Mouse (Mus musculus): ENCODE measurements at regions not wholly inside any gene's neighbourhood (a gene's known extent, or its start where the extent isn't known, plus 50 kb on each side); places are given as distances from the start of the nearest gene placed in this dataset.
"Not testable (repeated sequence)": the region's sequence is repeated elsewhere in the genome, so short reads cannot be mapped to it uniquely, and the experiment has no call there.

DNA sequence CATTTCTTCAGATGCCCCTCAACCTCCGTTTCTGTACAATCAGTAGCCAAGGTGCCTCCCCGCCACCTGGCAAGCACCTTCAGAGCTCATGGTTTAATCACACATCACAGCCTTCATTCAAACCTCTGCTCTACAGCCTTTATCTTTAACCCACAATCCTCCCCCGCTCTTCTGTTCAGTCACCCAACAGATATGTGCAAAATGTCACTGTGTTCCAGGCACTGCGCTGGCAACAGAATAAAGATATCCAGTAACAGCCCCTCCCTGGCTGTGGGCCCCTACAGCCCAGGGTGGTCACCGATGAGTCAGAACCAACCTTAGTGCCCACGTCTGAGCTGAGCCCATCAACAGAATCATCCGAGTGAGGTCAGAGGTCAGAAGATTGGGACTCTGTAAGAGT is 54.3 kb upstream of the Ddr1 start:
- WGBS = 61% methylated on average over 7 of the region's 7 CpGs
- peak; percentile 86 for DNase-seq (ENCODE audit: low spot score)
- Histone ChIP-seq H3K4me1 (peaks cover 4% of the 10 kb centered on the region), H3K27me3 (ENCODE audit: insufficient read depth, poor library complexity, severe bottlenecking) (no peaks in the 10 kb centered on the region), H3K4me3 (no peak overlapping the region), H3K27ac (no peak overlapping the region), H3K9me3 (no peaks in the 10 kb centered on the region), H3K36me3 (no peaks in the 10 kb centered on the region)

DNA sequence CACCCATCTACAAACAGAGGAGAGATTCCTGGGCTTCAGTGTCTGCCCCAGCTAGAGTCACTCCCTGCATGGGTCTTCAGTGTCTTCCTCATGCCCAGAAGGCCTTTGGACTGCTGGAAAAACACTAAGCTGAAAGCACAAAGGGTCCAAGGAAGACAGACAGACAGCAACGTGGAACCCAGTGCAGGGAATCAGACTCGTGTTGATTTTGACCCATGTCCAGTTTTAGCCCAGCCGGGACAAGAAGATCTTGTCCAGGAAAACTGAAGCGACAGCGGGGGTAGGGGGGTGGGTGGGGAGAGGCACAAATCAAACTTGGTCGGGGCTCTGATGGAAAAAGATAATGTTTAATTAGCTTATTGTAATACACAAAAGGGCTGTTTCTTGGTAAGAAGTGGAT is 55.3 kb upstream of the Ddr1 start:
- H3K36me3 ChIP-seq = no peaks in the 10 kb centered on the region
- no peaks in the 10 kb centered on the region for H3K9me3 ChIP-seq
- 73% methylated on average over 6 of the region's 6 CpGs for WGBS
- peaks cover 4% of the 10 kb centered on the region for H3K4me1 ChIP-seq
- DNase-seq (ENCODE audit: low spot score) = no peak
- H3K27me3 ChIP-seq (ENCODE audit: insufficient read depth, poor library complexity, severe bottlenecking) = no peaks in the 10 kb centered on the region
- no peak overlapping the region for H3K27ac ChIP-seq
- no peak overlapping the region for H3K4me3 ChIP-seq

DNA sequence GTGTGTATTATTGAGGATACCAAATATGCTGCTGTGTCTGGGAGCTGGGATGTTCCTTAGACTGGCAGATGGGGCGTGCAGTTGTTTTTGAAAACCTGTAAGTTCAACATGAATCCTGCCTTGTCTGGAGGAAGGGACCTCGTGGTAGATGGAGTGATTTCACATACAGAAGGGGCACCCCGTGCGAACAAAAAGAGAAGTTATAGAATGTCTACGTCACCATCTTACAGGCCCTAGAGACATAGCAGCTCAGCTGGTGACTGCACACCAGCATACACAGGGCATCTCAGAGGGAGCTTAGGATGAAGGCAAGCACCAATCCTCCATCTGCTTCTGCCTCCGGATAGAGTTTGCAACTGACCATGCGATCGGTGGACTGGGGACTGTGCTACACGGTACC is 58.2 kb upstream of the Ddr1 start:
- 89% methylated on average over 9 of the region's 9 CpGs for WGBS
- Histone ChIP-seq H3K36me3 (no peaks in the 10 kb centered on the region), H3K9me3 (no peaks in the 10 kb centered on the region), H3K4me1 (peaks cover 4% of the 10 kb centered on the region), H3K27ac (no peak overlapping the region), H3K4me3 (no peak overlapping the region), H3K27me3 (ENCODE audit: insufficient read depth, poor library complexity, severe bottlenecking) (no peaks in the 10 kb centered on the region)
- no peak for DNase-seq (ENCODE audit: low spot score)

DNA sequence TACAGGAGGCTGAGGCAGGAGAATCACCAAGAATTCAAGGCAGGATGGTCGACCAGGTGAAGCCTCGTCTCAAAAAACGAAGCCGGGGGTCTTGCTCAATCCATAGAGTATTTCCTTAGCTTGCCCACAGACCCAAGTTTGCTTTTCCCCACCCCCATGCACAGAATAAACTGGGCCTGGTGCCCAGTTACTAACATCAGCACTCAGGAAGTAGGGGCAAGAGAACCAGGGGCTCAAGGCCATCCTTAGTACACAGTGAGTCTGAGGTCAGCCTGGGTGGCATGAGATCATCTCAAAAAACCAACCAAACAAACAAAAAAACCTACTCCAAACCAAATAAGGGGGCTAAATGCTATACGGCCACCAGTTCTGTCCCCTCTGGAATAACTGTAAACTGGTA is 58.4 kb upstream of the Ier3 start:
- Histone ChIP-seq H3K36me3 (no peaks in the 10 kb centered on the region), H3K9me3 (no peaks in the 10 kb centered on the region), H3K27ac (no peak overlapping the region), H3K27me3 (ENCODE audit: insufficient read depth, poor library complexity, severe bottlenecking) (no peaks in the 10 kb centered on the region), H3K4me1 (peaks cover 4% of the 10 kb centered on the region), H3K4me3 (no peak overlapping the region)
- WGBS = 88% methylated on average over 5 of the region's 5 CpGs
- DNase-seq (ENCODE audit: low spot score) = no peak

DNA sequence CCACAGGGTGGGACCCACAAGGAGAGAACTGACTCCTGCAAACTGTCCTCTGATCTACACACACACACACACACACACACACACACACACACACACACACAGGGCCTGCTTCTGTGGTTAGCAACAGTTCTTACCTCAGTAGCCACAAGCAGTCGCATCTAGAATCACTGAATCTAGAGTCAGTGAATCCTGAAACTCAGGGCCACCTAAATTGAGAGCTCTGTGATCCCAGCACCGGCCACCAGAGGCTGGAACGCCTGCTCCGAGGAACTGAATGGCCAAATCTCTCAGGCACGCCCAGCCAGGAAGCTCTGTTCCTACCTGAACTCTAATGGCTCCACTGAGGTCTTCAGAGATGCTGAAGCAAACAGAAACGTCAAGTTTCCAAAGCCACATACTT is 57.6 kb upstream of the Ier3 start:
- no peak for DNase-seq (ENCODE audit: low spot score)
- H3K36me3 ChIP-seq = no peaks in the 10 kb centered on the region
- 30% methylated on average over 6 of the region's 6 CpGs for WGBS
- no peaks in the 10 kb centered on the region for H3K27me3 ChIP-seq (ENCODE audit: insufficient read depth, poor library complexity, severe bottlenecking)
- no peak overlapping the region for H3K27ac ChIP-seq
- no peaks in the 10 kb centered on the region for H3K9me3 ChIP-seq
- no peak overlapping the region for H3K4me3 ChIP-seq
- H3K4me1 ChIP-seq = peaks cover 1% of the 10 kb centered on the region

DNA sequence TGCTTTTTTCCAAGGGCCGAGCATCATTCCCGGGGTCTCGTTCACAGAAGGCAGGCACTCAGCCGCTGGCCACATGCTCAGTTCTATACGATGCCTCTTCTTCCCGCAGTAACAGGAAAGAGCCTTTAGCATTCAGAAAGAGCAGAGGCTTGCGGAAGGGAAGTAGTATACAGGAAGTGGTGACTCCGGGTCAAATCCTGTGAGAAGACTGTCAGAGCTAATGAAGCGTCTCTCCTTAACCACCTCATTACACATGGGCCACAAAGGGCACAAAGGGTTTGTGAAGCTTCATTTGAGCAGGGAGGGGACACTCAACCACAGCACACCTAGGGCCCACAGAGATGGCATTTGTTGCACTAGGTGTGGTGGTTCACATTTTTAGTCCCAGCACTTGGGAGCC is 55.1 kb upstream of the Ier3 start:
- H3K27me3 ChIP-seq (ENCODE audit: insufficient read depth, poor library complexity, severe bottlenecking) = no peaks in the 10 kb centered on the region
- WGBS = 80% methylated on average over 9 of the region's 9 CpGs
- no peaks in the 10 kb centered on the region for H3K4me1 ChIP-seq
- H3K4me3 ChIP-seq = no peak overlapping the region
- H3K9me3 ChIP-seq = no peaks in the 10 kb centered on the region
- H3K36me3 ChIP-seq = no peaks in the 10 kb centered on the region
- DNase-seq (ENCODE audit: low spot score) = no peak
- H3K27ac ChIP-seq = no peak overlapping the region

DNA sequence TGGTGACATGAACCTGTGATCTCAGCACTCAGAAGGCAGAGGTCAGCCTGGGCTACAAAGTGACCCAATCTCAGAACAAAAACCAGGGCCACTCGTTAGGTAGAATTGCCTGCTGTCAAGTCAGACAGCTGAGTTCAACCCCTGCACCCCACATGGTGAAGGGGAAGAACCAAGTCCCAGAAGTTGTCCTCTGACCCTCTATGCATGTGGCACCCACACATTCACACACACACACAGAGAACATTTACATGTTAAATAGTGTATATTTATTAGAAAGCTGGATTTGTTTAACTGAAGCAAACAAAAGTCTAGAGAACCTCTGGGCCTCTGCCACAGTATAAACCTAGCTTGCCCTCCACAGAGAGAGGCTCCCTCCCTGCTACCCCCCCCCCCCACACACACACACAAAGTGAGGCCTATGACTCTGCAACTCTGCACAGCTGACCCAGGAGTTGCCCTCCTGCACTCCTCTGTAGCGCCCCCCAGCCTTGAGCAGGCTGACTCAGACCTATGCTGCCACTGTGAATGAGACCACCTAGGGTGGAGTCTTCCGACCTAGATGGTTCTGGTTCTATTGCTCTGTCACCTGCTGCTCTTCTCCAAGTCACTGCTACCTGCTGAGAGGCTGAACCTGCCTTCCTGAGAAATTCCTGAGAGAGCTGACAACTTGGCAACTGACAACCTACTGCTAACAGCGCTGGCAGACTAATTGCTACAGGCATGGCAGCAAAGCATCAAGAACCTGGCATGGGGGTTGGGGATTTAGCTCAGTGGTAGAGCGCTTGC is 52.1 kb upstream of the Ier3 start:
- Histone ChIP-seq H3K4me1 (0 out of 2 replicates have a peak, but pooled peaks cover 5% of the 10 kb centered on the region), H3K27ac (no peak overlapping the region), H3K27me3 (ENCODE audit: insufficient read depth, poor library complexity, severe bottlenecking) (no peaks in the 10 kb centered on the region), H3K4me3 (no peak overlapping the region), H3K36me3 (no peaks in the 10 kb centered on the region), H3K9me3 (no peaks in the 10 kb centered on the region)
- no peak for DNase-seq (ENCODE audit: low spot score)
- 64% methylated on average over 5 of the region's 5 CpGs for WGBS

DNA sequence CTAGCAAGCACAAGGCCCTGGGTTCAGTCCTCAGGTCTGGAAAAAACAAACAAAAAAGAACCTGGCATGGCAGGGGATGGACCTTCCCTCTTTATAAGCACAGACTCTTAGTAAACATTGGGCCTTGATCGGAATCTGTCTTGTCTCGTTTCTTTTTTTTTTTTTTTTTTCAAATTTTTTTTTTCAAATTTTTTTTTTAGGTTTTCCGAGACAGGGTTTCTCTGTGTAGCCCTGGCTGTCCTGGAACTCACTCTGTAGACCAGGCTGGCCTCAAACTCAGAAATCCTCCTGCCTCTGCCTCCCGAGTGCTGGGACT is 51.6 kb upstream of the Ier3 start:
- DNase-seq (ENCODE audit: low spot score); H3K27me3 ChIP-seq (ENCODE audit: insufficient read depth, poor library complexity, severe bottlenecking); H3K4me1 ChIP-seq; H3K27ac ChIP-seq; H3K4me3 ChIP-seq; H3K36me3 ChIP-seq; H3K9me3 ChIP-seq: not testable (repeated sequence)
- WGBS = 78% methylated on average over 4 of the region's 4 CpGs

DNA sequence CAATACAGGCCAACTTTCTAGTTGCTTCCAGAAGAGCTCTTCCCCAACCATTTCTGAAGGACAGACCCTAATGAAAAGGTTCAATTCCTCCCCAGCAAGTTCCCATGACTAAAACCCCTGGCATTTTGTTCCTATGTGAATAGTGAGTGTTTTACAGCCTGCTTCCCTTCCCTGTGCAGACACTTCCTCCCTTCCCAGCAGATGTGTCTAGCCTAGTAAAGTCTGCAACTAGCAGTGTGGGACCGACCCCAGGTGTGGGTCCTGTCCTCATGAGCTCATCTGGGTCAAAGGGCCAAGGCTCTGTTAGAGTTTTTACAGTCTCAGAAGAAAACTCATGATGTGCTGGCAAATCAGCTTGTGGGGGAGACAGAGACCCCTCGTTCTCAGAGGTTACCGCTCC is 50.9 kb upstream of the Ier3 start:
- Histone ChIP-seq H3K36me3 (no peaks in the 10 kb centered on the region), H3K9me3 (no peaks in the 10 kb centered on the region), H3K27me3 (ENCODE audit: insufficient read depth, poor library complexity, severe bottlenecking) (no peaks in the 10 kb centered on the region), H3K4me3 (no peak overlapping the region), H3K27ac (no peak overlapping the region), H3K4me1 (0 out of 2 replicates have a peak, but pooled peaks cover 5% of the 10 kb centered on the region)
- 75% methylated on average over 3 of the region's 3 CpGs for WGBS
- no peak for DNase-seq (ENCODE audit: low spot score)

DNA sequence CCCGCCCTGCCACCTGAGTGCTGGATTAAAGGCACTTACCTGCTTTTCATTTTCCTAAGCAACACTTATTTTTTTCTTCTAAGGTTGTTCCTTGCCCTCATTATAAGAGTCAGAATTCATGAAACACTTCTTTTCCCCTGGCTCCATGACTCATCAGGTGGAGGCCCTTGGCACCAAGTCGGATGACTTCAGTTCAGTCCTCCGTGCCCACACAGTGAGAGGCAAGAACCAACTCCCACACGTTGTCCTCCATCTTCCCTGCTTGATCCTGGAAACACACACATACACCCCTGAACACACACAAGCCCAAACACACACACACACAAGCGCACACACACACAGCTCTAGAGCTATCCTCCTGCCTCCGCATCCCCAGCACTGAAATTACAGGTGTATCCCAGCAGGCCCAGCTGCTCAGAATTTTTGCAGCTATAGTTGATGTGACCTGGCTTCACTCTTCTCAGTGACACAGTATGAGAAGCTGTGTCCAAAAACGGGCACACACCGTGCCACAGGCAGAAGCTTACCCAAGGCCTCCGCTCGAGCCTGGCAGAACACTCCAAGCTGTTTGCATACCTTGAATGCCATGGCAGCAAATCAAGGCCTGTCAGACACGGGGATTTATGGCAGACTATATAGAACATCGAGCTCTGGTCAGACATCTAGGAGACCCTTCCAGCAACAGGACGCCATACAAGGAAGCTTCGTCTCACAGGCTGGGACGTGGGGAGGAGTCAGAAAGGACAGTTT is 49.7 kb upstream of the Ier3 start:
- no peak overlapping the region for H3K4me3 ChIP-seq
- 79% methylated on average over 15 of the region's 15 CpGs for WGBS
- no peaks in the 10 kb centered on the region for H3K9me3 ChIP-seq
- H3K27ac ChIP-seq = no peak overlapping the region
- no peak for DNase-seq (ENCODE audit: low spot score)
- H3K36me3 ChIP-seq = no peaks in the 10 kb centered on the region
- H3K27me3 ChIP-seq (ENCODE audit: insufficient read depth, poor library complexity, severe bottlenecking) = no peaks in the 10 kb centered on the region
- H3K4me1 ChIP-seq = peaks cover 8% of the 10 kb centered on the region; the same call in 1 of the 2 replicates
